Mouse (Mus musculus) gastrocnemius, adult 18-20 months (tissue): ENCODE results near the gene F930015N05Rik. TPM values are rescaled to one million over a fixed set of nuclear protein-coding genes. Genes with fewer than 3 reads are reported as not detected.

Source experiments
- total RNA-seq, 2 experiments: library from RNA; stranded (reverse); gene quantifications; 2 replicates each; pipeline ENCODE4 v1.2.3; 2021

F930015N05Rik gene
- total RNA-seq, 2 experiments from 2014 or later: not detected

Other genes starting within 250 kb of the F930015N05Rik start
- gene Hs3st3a1, start 1.3 kb downstream of the F930015N05Rik start, total RNA-seq: under 1 TPM; 0.21 to 0.28 TPM